Mouse (Mus musculus) forebrain, embryonic 16.5 days (tissue): Measurements from ENCODE around the gene Inpp5a. TPM values are rescaled to one million over a fixed set of nuclear protein-coding genes. Genes with fewer than 3 reads are reported as not detected.
A peak's percentile ranks its signal among the peaks of the same experiment; 100 is the strongest.

Experiments
- ATAC-seq: fragments of 200-750 bp; cut with Nextera tagmentation; 2 replicates; pipeline ENCODE4 v1.8.0; 2017; ENCODE audit warnings: mild to moderate bottlenecking, moderate library complexity
- H3K27ac ChIP-seq: fragments of 300-500 bp; sonication (generic); 2 replicates; pipeline ENCODE4 v1.5.1; 2014; ENCODE audit warnings: low read length, control low read depth
- H3K27me3 ChIP-seq: fragments of 300-500 bp; sonication (generic); replicated peaks from 2 replicates; pipeline ENCODE4 v1.6.1; 2014; ENCODE audit warnings: low read length; ENCODE audit not compliant: control insufficient read depth, insufficient read depth
- H3K36me3 ChIP-seq: fragments of 300-500 bp; sonication (generic); 2 replicates; pipeline ENCODE4 v1.6.1; 2014; ENCODE audit not compliant: control insufficient read depth, insufficient read depth
- H3K4me1 ChIP-seq: fragments of 300-500 bp; sonication (generic); replicated peaks from 2 replicates; pipeline ENCODE4 v1.6.1; 2014; ENCODE audit warnings: low read length; ENCODE audit not compliant: control insufficient read depth, insufficient read depth
- H3K4me2 ChIP-seq: fragments of 300-500 bp; sonication (generic); 2 replicates; pipeline ENCODE4 v1.6.1; 2014; ENCODE audit warnings: mild to moderate bottlenecking, low read length, control low read depth
- H3K4me3 ChIP-seq: fragments of 300-500 bp; sonication (generic); replicated peaks from 2 replicates; pipeline ENCODE4 v1.5.1; 2014; ENCODE audit warnings: mild to moderate bottlenecking, low read length, control low read depth
- H3K9ac ChIP-seq: fragments of 300-500 bp; sonication (generic); replicated peaks from 2 replicates; pipeline ENCODE4 v1.6.1; 2014; ENCODE audit warnings: low read depth, low read length, control low read depth
- H3K9me3 ChIP-seq: fragments of 300-500 bp; sonication (generic); 2 replicates; pipeline ENCODE4 v1.6.1; 2016; ENCODE audit warnings: low read length; ENCODE audit not compliant: control insufficient read depth
- WGBS: fragments of 180-500 bp; shearing (Covaris S2); extraction: QIAGEN DNeasy Blood & Tissue Kit; methylation state at CpG from one replicate; pipeline ENCODE4 v1.1.7; 2014; 5-methylcytosine and 5-hydroxymethylcytosine counted together
- polyA plus RNA-seq: library from polyadenylated mRNA; unstranded; fragments of >200 nt; fragmentation: Nextera tagmentation; extraction: Ambion mirVana; gene quantifications from 2 replicates; pipeline ENCODE4 v1.2.1, GENCODE M21; 2015

Gene Inpp5a
- polyA plus RNA-seq, 1 experiment from 2014 or later, result 11.2 TPM

- Histone ChIP-seq H3K27ac (no peak overlapping the region), H3K27me3 (no peaks in the 10 kb centered on the region), H3K9me3 (no peaks in the 10 kb centered on the region), H3K4me3 (no peak overlapping the region), H3K36me3 (no peaks in the 10 kb centered on the region), H3K9ac (no peak overlapping the region), H3K4me1 (peaks cover 11% of the 10 kb centered on the region), H3K4me2 (no peak overlapping the region)
- no peak for ATAC-seq
- WGBS, result 90% methylated on average over 1 of the region's 1 CpGs
Observed at GRCm38 (mm10) chr7:139384500-139384899, 4.4 kb upstream of the Inpp5a start.

- no peaks in the 10 kb centered on the region for H3K36me3 ChIP-seq
- no peak overlapping the region for H3K4me2 ChIP-seq
- peaks cover 16% of the 10 kb centered on the region for H3K4me1 ChIP-seq
- no peaks in the 10 kb centered on the region for H3K27me3 ChIP-seq
- ATAC-seq, result no peak
- H3K4me3 ChIP-seq, result no peak overlapping the region
- no peak overlapping the region for H3K9ac ChIP-seq
- no peaks in the 10 kb centered on the region for H3K9me3 ChIP-seq
- no peak overlapping the region for H3K27ac ChIP-seq
- WGBS, result 88% methylated on average over 2 of the region's 2 CpGs
Observed at GRCm38 (mm10) chr7:139384916-139385530, 3.9 kb upstream of the Inpp5a start.

GRCm38 (mm10) chr7:139386933-139387690, 1.8 kb upstream of the Inpp5a start:
- 61% methylated on average over 9 of the region's 9 CpGs for WGBS

GRCm38 (mm10) chr7:139387921-139388669, 814 bp upstream of the Inpp5a start:
- Histone ChIP-seq H3K9ac (peak overlapping the region; percentile 77), H3K36me3 (no peaks in the 10 kb centered on the region), H3K4me3 (peak overlapping the region; percentile 73), H3K4me2 (peak overlapping the region; percentile 30), H3K27me3 (no peaks in the 10 kb centered on the region), H3K27ac (peak overlapping the region; percentile 69; the same call in 1 of the 2 replicates), H3K4me1 (peaks cover 18% of the 10 kb centered on the region), H3K9me3 (no peaks in the 10 kb centered on the region)
- 17% methylated on average over 16 of the region's 16 CpGs for WGBS
- ATAC-seq, result peak; percentile 75

More at GRCm38 (mm10) chr7:139386933-139387690, 1.8 kb upstream of the Inpp5a start:
- no peak for ATAC-seq
- Histone ChIP-seq H3K4me1 (peaks cover 16% of the 10 kb centered on the region), H3K27ac (no peak overlapping the region), H3K9ac (no peak overlapping the region), H3K9me3 (no peaks in the 10 kb centered on the region), H3K36me3 (no peaks in the 10 kb centered on the region), H3K27me3 (no peaks in the 10 kb centered on the region), H3K4me3 (no peak overlapping the region), H3K4me2 (no peak overlapping the region)

GRCm38 (mm10) chr7:139389213-139389761, 378 bp downstream of the Inpp5a start:
- Histone ChIP-seq H3K4me1 (peaks cover 18% of the 10 kb centered on the region), H3K4me2 (peak overlapping the region; percentile 71), H3K9ac (peak overlapping the region; percentile 76), H3K9me3 (no peaks in the 10 kb centered on the region), H3K27me3 (no peaks in the 10 kb centered on the region), H3K4me3 (peak overlapping the region; percentile 73), H3K36me3 (no peaks in the 10 kb centered on the region), H3K27ac (no peak overlapping the region)
- 1% methylated on average over 52 of the region's 53 CpGs for WGBS
- peak; percentile 60; the same call in 1 of the 2 replicates for ATAC-seq

- no peak overlapping the region for H3K4me3 ChIP-seq
- ATAC-seq, result no peak
- H3K27me3 ChIP-seq, result no peaks in the 10 kb centered on the region
- no peaks in the 10 kb centered on the region for H3K36me3 ChIP-seq
- WGBS, result 75% methylated on average over 3 of the region's 3 CpGs
- no peak overlapping the region for H3K27ac ChIP-seq
- H3K4me2 ChIP-seq, result 0 out of 2 replicates have a peak overlapping the region, but pooled peaks have one; percentile 3
- peaks cover 18% of the 10 kb centered on the region for H3K4me1 ChIP-seq
- no peaks in the 10 kb centered on the region for H3K9me3 ChIP-seq
- H3K9ac ChIP-seq, result no peak overlapping the region
Observed at GRCm38 (mm10) chr7:139390380-139390779, 1.5 kb downstream of the Inpp5a start.

GRCm38 (mm10) chr7:139390926-139391325, 2.0 kb downstream of the Inpp5a start:
- Histone ChIP-seq H3K27me3 (no peaks in the 10 kb centered on the region), H3K4me3 (no peak overlapping the region), H3K27ac (no peak overlapping the region), H3K9me3 (no peaks in the 10 kb centered on the region), H3K4me1 (peaks cover 18% of the 10 kb centered on the region), H3K4me2 (no peak overlapping the region), H3K36me3 (no peaks in the 10 kb centered on the region), H3K9ac (no peak overlapping the region)
- ATAC-seq, result no peak
- 87% methylated on average over 9 of the region's 9 CpGs for WGBS

GRCm38 (mm10) chr7:139391691-139392090, 2.8 kb downstream of the Inpp5a start:
- Histone ChIP-seq H3K27me3 (no peaks in the 10 kb centered on the region), H3K27ac (no peak overlapping the region), H3K36me3 (no peaks in the 10 kb centered on the region), H3K9ac (no peak overlapping the region), H3K4me3 (no peak overlapping the region), H3K4me1 (peaks cover 17% of the 10 kb centered on the region), H3K4me2 (no peak overlapping the region), H3K9me3 (no peaks in the 10 kb centered on the region)
- 85% methylated on average over 5 of the region's 5 CpGs for WGBS
- ATAC-seq, result no peak

GRCm38 (mm10) chr7:139392106-139392505, 3.2 kb downstream of the Inpp5a start:
- Histone ChIP-seq H3K4me1 (peaks cover 14% of the 10 kb centered on the region), H3K36me3 (no peaks in the 10 kb centered on the region), H3K9ac (no peak overlapping the region), H3K4me3 (no peak overlapping the region), H3K4me2 (no peak overlapping the region), H3K9me3 (no peaks in the 10 kb centered on the region), H3K27ac (no peak overlapping the region), H3K27me3 (no peaks in the 10 kb centered on the region)
- 92% methylated on average over 2 of the region's 2 CpGs for WGBS
- ATAC-seq, result no peak
